Mouse (Mus musculus) cerebellum, adult 8-10 months (tissue): ENCODE results near the gene Olfr1018.

ENCODE experiments used
- DNase-seq: peaks from one replicate; pipeline ENCODE4 v3.0.0; 2022

Gene Olfr1018

DNA sequence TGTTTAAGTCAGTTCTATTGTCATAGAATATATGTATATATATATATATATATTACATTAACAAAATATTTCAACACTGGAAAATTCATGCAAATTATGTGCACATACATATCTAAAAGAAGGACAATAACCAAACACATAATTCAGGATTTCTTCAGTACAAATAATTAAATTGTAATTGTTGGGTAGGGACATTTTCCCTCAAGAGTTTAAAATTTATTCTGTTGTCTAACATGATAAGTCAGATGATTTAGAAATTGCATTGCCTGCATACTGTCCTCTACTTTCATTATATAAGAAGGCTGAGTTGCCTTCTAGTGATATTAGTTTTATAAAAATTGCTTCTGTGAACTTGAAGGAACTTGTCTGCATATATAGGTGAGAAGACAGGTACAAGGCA is at the start of gene Olfr1018:
TSS of gene Olfr1018 (plus strand) at position 301 of the 400 bp plus-strand sequence.
- no peak for DNase-seq

DNA sequence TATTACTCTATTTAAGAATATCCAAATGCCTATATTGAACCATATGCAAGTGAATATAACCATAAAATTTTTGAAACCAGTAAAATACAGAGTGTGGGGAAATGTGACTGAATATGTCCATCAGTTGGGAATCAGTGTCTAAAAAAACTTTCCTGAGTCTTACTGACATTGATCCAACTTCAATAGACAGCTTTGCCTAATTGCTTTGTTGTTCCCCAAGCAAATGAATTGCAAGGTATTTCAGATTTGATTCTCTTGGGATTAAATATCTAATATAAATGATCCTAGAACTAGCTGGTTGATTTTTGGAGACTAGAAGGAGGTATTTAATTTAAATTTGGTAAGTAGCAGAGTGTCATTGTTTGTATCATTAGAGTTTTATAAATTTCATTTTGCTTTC is 45.9 kb upstream of the Olfr1018 start, which contains the start of gene Olfr1014:
TSS of gene Olfr1014 (plus strand) at position 301 of the 400 bp plus-strand sequence.
- no peak for DNase-seq

DNA sequence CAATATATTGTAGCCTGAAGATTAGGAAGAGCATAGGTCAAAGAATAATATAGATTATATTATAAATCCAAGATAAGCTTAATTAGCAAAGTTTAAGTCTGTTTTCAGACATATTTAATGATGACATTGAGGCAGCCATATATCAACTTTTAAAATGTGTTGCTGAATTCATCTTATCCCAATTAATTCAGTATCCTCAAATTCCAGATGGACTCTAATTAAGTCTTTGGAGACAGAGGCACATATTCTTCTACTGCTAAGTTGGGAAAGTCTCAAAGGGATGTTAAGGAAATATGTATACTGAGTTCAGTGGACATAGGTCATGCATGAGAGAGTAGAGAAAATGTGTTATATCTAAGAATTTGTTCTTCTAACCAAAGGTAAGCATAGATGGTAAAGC is 36.6 kb upstream of the Olfr1018 start, which contains the start of gene Olfr1015:
TSS of gene Olfr1015 (plus strand) at position 301 of the 400 bp plus-strand sequence.
- no peak for DNase-seq

DNA sequence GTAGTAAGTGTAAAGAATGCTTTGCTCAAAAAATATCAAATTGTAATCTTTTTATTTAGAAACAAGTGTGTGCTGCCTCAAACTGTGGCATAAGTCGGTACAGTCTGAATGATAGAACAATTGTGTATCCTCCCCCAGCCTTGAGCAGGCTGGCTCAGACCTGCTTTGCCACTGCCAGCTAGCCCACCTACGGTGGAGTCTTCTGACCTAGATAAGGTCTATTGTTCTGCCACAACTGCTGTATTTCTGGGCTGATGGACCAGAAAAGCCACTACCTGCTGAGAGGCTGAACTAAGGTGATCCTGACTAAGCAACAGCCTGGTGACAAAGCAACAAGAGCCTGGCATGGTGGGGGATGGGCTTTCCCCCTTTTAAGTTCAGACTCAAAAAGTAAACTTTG is 25.9 kb upstream of the Olfr1018 start:
- DNase-seq: no peak

DNA sequence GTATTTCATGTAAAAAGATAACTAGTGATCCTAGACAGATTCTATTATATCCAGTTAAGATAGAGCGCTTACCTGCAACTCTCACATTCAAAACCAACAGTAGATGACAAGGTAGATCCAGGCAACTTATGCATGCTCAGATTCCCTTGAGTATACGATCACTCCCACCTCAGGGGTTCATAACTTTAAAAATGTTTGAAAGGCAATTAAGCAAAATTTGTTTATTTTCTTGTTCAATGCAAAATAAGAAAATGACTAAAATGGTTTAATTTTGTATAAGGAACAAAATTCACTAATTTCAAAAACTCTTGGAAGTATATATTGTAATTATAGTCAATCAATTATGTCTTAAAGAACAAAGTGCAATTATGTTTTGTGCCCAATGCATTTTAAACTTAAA is 15.8 kb upstream of the Olfr1018 start, which contains the start of gene Olfr1016:
TSS of gene Olfr1016 (minus strand) at position 101 of the 400 bp plus-strand sequence.
- DNase-seq: no peak

DNA sequence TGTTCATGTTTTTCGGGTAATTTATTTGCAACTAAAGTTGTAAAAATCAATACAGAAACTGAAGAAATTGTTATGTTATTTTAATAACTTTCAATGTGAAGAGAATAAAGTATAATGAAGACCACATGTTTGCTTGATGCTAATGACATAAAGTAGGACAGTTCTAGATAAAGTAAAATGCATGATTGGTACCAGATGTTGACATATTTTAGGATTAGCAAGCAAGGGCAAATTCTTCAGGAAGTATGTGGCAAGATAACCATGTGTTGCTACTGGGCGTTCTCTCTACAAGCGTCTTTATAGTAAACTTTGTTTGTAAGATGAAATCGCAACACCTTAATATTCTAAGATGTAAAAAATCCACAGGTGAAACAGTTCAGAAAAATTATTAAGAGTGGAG is 13.8 kb upstream of the Olfr1018 start:
- no peak for DNase-seq

DNA sequence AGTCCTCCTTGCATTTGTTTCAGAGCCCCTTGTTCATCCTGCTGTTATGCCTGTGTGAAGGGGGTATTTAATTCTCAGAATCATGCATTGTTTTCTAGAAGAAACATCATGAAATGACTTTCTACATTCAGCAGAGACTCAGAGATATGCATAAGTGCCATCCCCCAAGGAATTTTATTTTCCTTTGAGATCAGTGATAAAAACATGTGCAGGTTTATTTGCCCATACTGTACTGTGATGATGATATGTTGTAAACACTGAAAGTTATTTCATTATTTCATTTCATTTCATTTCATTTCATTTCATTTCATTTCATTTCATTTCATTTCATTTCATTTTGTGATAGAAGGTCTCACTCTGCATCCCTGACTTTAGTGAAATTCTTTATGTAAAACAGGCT is 27.1 kb downstream of the Olfr1018 start, which contains the start of gene Olfr1019:
TSS of gene Olfr1019 (minus strand) at position 101 of the 400 bp plus-strand sequence.
- DNase-seq: no peak

DNA sequence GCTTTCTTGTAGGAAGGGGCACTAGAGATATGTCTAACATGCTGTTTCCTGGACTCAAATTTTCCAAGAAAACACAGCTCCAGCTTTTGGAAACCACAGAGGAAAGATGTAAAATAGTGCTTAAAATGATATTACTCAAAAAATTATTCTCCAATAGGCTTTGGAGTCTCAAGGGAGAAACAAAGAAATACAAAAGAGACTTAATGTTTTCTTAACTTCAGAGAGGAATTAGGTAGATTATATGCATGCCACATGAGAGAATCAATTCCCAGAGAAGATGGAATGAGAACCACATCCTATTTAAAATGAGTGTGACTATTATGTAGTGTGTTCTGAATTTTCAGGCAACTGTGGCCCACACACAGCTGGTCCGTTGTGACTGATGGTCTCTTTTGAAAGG is 28.5 kb downstream of the Olfr1018 start, which contains the start of gene Olfr1020:
TSS of gene Olfr1020 (plus strand) at position 301 of the 400 bp plus-strand sequence.
- DNase-seq: no peak

DNA sequence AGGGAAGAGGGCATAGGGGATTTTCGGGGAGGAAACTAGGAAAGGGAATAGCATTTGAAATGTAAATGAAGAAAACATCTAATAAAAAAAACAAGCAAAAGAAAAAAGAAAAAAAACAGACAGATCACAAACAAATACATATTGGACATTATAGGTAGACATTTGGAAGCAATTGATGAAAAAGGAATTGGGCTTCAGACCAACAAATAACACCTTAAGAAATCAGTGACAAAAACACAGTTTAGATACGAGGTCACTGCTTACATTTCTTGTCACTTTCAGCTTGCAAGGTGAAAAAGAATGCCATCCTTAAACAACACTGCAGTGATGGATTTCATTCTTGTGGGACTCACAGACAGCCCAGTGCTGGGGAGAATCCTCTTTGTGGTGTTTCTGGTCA is 50.0 kb downstream of the Olfr1018 start, which contains the start of gene Olfr1022:
TSS of gene Olfr1022 (plus strand) at position 301 of the 400 bp plus-strand sequence.
- no peak for DNase-seq
